Mouse (Mus musculus) subcutaneous adipose tissue, adult 2 months (tissue): ENCODE results near the gene Ccdc144b. TPM values are rescaled to one million over a fixed set of nuclear protein-coding genes. Genes with fewer than 3 reads are reported as not detected.

ENCODE experiments used
- polyA plus RNA-seq: library from polyadenylated mRNA; depleted of rRNA; stranded (reverse); fragments of >200 nt; gene quantifications from 2 replicates; pipeline ENCODE4 v1.2.3, GENCODE M21; 2012; ENCODE audit warnings: low replicate concordance; rRNA removed

Gene Ccdc144b
- polyA plus RNA-seq = 0.16 and 0.18 TPM in 2 replicates

DNA sequence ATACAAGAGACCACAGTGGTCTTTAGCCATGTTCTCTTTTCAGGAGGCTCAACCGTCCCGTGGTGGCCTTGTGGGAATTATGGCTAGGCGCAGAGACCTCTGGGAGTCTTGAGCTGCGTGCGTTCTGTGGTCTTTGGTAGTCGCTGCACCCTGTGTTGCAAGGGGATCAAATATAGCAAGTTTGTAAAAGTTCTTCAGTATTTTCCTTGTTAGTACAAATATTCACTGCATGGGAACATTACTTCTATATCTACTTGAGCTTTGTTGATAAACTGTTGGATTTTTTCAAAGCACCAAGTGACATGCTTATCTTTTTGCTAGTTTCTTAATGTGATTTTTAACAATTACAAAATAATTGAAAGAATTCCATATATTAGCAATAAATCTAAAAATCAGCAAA lies at the start of gene Ccdc144b:
Gene Ccdc144b (minus strand): TSS at position 101 of the 400 bp plus-strand sequence.

DNA sequence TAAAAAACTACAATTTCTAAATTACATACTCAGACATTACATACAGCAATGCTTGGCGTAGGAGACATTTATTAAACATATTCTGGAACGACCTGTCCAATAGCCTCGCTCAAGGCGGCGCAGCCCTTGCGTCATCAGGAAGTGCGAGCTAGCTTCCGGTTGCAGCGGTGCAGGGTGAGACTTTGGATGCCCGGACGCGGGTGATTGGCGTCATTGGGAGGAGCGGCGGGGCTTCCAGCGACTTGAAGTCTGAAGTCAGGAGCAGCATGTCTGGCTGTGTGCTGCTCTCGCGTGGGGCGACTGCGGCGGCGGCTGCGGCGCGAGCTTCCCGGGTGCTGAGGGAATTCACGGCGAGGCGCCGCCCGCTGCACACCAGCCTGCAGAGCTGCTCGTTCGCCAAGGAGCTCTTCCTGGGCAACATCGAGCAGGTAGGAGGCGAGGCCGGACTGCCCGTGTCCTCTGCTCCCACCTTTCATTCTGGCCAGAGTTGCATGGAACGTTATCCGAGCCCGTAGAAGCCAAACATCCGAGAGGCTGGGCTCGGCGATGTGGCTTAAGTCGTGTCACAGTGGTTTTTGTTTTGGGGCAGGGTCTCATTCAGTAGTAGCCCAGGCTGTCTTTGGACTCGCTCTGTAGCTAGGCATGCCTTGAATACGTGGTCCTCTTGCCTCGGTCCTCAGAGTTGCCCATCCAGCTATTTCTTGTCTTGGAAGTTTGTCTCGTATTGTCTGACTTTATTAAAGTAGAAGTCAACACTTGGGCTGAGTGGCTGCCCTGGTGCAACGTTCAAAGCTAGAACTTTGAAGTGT lies 12.7 kb upstream of the Ccdc144b start, which contains the start of gene Acad9:
Gene Acad9 (plus strand): TSS at position 137 of the 809 bp plus-strand sequence.

DNA sequence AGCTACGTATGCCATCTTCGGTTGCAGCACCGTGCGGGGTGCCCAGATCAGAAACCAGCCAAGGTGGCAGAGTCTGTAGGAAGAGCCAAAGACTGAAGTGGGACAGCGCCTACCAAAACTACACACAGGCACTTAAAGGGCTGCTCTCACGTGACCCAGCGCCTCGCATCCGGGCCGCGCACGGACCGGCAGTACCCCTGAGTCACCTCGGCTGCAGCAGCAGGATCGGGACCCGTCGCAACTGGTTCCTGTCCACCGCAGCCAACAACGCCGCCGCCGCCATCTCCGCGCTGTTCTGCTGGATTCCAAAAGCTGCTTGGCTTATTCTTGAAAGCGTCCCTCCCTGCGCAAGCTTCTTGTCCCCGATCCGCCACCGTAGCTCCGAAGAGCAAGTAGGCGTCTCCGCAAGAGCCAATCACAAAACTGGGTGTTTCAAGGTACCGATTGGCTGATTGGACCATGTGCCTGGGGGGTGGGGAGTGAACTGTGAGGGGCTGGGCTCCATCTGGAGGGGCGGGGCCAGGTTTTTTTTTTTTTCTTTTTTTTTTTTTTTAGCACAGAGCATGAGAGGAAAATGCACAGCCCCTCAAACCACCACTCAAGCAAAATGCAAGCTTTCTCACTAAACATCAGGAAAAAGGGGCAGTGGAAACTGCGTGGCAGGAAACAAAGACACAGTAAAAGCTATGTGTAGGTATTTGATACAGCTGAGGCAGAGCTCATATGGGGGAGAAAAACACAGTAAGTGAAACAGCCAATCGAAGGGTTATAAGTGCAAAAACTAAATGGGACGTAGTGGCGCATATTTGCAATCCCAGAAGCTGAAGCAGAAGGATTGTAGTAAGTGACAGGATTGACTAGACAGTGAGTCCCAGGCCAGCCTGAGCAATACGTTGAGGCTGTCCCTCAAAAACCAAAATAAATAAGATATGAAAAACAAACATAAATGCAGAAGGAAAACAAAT lies 52.8 kb downstream of the Ccdc144b start, which contains the start of gene Mccc1:
Gene Mccc1 (minus strand): TSS at position 404 of the 965 bp plus-strand sequence.

Other genes starting within 250 kb of the Ccdc144b start
- 6.2 and 6.7 TPM in 2 replicates for gene Dcun1d1, start 116.1 kb downstream of the Ccdc144b start, polyA plus RNA-seq
- 44.2 and 74.4 TPM in 2 replicates for gene Mccc1, start 52.9 kb downstream of the Ccdc144b start, polyA plus RNA-seq
- 38.1 and 42.4 TPM in 2 replicates for gene Acad9, start 12.4 kb upstream of the Ccdc144b start, polyA plus RNA-seq
- 1.8 and 2.8 TPM in 2 replicates for gene D3Ertd254e, start 97.5 kb upstream of the Ccdc144b start, polyA plus RNA-seq
- not detected in 2 replicates for gene Qrfpr, start 168.8 kb upstream of the Ccdc144b start, polyA plus RNA-seq